Mouse (Mus musculus) duodenum, adult 2 months (tissue): ENCODE data around the gene Acat3. TPM values are rescaled to one million over a fixed set of nuclear protein-coding genes. Genes with fewer than 3 reads are reported as not detected.

Experiments used
- polyA plus RNA-seq: library from polyadenylated mRNA; depleted of rRNA; stranded (reverse); fragments of >200 nt; gene quantifications from 2 replicates; pipeline ENCODE4 v1.2.3, GENCODE M21; 2012; ENCODE audit warnings: low replicate concordance; rRNA removed

Acat3 gene
- 0.50 TPM in 1 of 2 replicates, not detected in the other for polyA plus RNA-seq

GRCm38 (mm10) chr17:12940151-12940805 is at the start of gene Acat3:
TSS of gene Acat3 (minus strand) at chr17:12940600.

DNA sequence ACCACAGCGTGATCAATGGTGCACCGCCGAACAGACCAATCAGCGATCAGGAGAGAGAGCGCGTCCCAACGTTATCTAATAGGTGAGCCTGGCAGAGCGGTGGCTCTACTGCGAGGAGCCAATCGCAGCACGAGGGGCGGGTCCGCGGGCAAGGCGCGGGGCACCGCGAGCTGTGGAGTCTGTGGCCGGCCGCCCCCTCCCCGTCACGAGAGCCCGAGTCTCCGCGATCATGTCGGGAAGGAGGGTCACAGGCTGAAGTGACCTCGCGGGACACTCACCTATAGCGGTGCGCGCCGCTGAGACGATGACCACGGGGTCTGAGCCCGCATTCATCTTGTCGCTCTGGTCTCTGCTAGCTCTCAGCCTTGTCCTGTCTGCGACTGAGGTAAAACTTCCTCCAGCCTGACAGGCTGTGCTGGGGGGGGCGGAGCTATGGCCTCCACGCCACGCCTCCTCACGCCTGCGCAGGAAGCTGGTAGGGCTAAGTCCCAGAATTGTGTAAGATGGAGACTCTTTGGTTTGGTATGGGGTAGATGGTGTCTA is 20.0 kb upstream of the Acat3 start, which contains the start of gene Acat2:
TSS of gene Acat2 (minus strand) at position 417 of the 543 bp plus-strand sequence.

DNA sequence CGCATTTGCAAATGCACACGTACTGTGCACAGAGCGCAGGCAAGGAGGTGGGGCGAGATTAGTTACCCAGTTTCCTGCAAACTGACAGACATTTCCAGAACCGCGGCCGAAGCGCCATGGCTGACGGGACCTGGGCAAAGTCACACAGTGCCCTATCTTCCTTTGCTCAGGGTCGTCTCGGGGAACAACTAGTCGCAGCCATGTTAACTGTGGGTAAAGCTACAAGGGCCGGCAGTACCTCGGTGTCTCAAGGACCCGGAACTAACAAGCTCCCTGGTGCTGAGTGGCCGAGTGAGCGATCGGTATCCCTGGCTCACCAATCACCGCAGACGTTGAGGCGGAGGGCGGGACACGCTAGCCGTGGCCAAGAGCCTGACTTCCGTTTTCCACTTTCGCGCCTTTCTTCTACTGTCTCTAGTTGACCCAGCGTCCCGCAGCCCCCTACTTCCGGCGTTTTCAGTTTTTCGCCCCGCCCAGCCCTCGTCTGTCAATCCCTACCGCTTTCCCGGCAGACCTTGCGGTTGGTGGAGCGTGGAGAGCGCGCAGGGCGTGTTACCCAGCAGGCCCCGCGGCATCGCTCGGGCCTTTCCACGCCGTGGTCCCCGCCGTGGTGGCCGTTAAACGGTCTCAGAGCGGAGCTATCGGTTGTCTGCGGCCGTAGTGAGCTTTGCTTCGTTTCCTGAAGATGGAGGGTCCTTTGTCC is 24.4 kb downstream of the Acat3 start, which contains the start of gene Mrpl18:
TSS of gene Mrpl18 (minus strand) at position 465 of the 703 bp plus-strand sequence.

DNA sequence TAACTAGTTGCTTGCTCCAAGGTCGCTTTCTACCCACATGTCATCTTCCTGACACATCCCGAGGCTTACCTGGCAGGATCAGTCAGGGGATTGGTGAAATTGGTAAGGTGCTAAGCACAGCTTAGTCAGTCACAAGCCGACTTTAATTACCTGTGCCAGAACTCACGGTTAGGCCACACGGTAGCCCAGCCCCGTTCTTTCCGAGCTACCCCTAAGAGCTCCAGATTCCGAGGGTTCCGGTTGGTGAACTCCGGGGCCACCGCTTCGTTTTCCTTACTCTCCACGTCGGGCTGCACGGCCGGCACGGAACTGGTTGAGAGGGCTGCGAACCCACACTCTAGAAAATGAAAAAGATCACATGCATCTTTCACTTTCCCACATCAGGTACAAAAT is 24.9 kb downstream of the Acat3 start, which contains the start of gene Tcp1:
TSS of gene Tcp1 (plus strand) at position 214 of the 393 bp plus-strand sequence.

GRCm38 (mm10) chr17:12909361-12910280 is 30.8 kb downstream of the Acat3 start, which contains the start of gene Pnldc1:
TSS of gene Pnldc1 (minus strand) at chr17:12910230.

DNA sequence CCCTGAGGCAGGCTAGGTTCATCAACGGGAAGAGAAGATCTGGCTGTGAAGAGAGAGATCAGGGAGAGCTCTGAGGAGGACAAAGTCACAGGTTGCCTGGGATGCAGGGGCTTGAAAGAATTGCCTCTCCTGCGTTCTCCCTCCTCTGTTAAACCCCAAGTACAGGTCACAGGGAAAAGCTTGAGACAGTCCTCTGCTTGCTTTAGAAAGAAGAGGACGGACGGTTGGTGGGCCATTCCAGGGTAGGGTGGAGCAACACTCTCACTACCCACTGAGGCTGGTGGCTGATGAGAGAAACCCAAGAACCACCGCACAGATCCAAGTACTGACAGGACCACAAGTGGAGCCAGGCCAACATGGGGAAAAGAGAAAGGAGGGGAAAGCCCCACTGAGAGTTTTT is 64.7 kb downstream of the Acat3 start, which contains the start of gene Mrgprh:
TSS of gene Mrgprh (plus strand) at position 301 of the 400 bp plus-strand sequence.

Other genes starting within 250 kb of the Acat3 start
- gene Igf2r, start 170.9 kb downstream of the Acat3 start, polyA plus RNA-seq = 9.5 and 15.8 TPM in 2 replicates
- not detected in 2 replicates for gene Mas1, start 72.5 kb downstream of the Acat3 start, polyA plus RNA-seq
- not detected in 2 replicates for gene Mrgprh, start 64.6 kb downstream of the Acat3 start, polyA plus RNA-seq
- gene Pnldc1, start 30.4 kb downstream of the Acat3 start, polyA plus RNA-seq = 0.58 and 0.60 TPM in 2 replicates
- gene Tcp1, start 24.9 kb downstream of the Acat3 start, polyA plus RNA-seq = 13.8 and 17.2 TPM in 2 replicates
- 22.1 and 31.4 TPM in 2 replicates for gene Mrpl18, start 24.3 kb downstream of the Acat3 start, polyA plus RNA-seq
- gene Acat2, start 20.1 kb upstream of the Acat3 start, polyA plus RNA-seq = 3.8 and 5.5 TPM in 2 replicates
- gene Wtap, start 53.6 kb upstream of the Acat3 start, polyA plus RNA-seq = 10.2 and 10.7 TPM in 2 replicates
- 383 and 394 TPM in 2 replicates for gene Sod2, start 66.2 kb upstream of the Acat3 start, polyA plus RNA-seq
- 0.75 TPM in 1 of 2 replicates, not detected in the other for gene Gpr31b, start 111.7 kb upstream of the Acat3 start, polyA plus RNA-seq
- gene Tcp10b, start 120.5 kb upstream of the Acat3 start, polyA plus RNA-seq = 0.08 TPM in 1 of 2 replicates, not detected in the other
- gene Unc93a, start 191.2 kb upstream of the Acat3 start, polyA plus RNA-seq = 1.1 and 5.7 TPM in 2 replicates